Mouse (Mus musculus): ENCODE data around the gene Umps.

Gene Umps

DNA sequence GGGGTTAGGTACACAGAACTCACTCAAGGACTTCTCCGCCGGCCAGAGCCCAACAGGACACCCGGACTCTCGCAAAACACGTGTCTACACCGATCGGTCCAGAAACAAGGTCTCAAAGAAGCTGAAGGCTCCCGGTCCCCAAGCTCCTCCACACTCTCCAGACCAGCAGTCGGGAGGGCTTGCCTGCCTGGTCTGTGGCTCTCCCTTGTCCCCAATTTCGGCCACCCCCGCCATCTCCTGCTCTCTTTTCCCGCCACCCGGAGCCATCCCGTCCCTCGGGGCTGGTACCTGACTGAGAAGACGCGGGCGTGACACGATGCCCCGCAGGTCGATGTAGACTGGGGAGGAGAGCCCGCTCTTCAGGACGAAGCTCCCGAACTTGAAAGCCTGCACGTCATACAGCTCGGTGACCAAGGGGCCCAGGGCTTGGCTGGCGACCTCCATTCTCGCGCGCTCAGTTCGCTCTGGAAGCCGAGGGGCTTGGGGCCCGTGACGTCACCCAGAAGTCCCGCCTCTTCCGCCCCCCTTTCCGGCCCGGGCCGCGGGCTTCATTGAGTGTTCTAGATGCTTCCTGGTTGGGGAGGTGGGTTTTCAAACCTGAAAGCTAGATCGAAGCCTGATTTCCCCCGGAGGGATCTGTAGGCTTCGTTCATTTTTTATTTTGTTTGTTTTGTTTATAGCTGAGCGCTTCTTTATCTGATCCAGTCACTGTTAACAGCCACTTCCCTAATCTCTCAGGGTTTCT is at the start of gene Umps:
TSS of gene Umps (minus strand) at position 501 of the 745 bp plus-strand sequence.
- no peak for DNase-seq (ENCODE audit: extremely low spot score, low read depth, low spot score)

DNA sequence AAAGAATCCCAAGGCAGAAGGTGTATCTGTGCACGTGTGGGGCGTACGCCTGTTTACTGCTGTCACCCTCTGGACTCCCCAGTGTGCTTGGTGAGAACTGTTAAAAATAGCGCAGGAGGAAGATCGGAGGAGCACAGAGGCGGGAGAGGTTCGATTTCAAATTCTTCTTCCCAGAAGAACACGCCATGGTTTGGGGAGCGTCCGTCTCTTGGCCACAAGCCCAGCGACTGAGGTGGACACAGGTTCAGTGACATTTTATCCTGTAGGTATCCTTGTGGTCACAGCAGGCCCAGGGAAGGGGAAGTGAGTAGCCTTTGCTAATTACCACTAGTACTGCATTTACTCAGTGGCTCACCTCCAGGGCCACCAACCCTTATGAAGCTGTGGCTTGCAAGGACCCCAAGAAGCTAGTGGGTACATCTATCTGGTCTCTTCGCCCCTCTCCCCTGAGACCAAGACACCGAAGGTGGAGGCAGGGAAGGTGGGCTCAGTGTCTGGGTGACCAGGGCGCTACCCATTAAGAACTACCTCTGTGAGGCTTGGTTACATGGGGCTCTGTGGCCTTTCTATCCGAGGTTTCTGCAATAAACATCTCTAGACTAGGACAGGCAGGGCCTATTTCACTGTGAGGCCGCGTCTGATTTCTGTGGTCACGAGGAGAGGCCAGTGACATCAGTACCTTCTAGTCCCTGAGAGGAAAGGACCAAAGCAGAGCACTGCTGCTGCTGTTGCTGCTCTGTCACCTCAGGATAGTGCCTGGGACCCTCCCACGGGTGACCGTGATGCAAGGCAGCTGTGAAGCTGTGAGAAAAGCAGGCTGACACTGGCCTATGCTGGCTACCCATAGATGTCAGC is 45.4 kb upstream of the Umps start:
- no peak for DNase-seq (ENCODE audit: extremely low spot score, low read depth, low spot score)

DNA sequence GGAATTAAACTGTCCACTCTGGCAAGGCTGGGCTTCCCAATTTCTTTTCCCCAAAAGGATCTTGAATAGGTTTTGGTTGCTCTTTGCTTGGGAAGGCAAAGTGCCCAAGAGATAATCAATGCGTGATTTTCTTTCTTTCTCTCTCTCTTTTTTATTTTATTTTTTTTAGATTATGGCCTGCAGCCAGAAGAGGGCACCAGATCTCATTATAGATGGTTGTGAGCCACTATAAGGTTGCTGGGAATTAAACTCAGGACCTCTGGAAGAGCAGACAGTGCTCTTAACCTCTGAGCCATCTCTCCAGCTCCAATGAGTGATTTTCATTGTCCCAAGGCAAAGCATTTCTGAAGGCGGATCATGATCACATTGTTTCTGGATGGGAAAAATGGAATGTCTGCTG is 42.7 kb upstream of the Umps start:
- no peak for DNase-seq (ENCODE audit: extremely low spot score, low read depth, low spot score)

DNA sequence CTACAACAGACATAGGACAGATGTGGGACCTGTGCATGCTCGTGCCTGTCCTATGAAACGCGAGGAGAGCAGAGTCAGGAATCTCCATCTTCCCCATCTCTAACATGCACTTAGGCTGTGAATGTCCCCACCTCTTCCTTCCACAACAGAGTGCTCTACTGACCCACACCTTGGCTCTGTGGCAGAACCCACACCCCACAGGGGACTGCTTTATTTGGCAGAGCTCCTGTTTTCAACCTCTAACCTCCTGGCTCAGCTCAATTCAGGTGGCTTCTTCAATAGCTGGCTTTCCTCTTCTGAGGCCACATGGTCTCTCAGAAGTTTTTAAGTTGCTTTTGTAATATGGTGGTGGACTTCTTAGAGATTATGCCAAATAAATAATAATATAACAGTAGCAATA is 39.1 kb upstream of the Umps start:
- no peak for DNase-seq (ENCODE audit: extremely low spot score, low read depth, low spot score)

DNA sequence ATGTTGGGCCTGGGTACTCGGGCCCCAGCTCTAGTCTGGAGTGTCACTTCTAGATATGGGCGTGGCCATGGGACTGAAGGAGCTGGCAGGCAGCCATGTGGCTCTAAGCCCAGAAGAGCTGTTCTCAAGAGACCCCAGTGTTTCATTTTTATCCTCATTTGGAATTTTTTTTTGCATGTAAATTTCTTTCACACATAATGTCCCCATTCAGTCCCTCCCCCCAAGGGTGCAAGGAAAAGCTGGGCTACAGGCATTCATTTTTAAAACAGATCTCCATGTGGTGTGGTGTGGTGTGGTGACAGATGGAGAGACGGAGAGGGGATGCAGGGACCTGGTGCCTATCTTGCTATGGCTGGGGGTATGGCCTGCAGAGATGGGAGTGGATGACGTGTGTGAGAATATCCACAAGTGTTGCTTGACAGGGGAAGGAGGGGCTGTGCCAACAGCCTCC is 37.3 kb upstream of the Umps start:
- DNase-seq (ENCODE audit: extremely low spot score, low read depth, low spot score): no peak

DNA sequence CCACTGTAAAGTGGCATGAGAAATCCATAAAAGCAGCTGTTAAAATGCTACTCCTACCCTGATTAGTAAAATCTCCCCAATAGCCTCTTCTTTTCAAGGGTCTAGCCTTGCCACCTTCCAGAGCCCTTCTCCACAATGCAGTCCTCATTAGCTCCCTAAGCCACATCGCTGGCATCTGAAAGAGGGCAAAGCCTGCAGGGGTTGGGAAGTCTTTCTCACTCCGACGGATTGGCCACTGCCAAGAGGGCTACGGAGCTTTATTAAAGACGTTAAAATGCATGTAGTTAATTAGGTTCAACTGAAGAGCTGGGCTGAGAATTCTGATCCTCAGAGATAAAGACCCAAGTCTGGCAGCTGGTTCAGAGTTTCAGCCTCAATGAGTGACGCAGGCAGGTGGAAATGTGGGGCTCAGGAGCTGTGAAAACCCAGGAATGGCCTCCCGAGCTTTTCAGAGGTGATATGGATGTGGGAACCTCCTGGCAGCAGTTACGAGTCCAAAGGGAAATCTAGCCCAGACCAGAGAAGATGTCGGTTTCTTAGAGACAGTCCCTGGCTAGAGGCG is 36.8 kb upstream of the Umps start:
- no peak for DNase-seq (ENCODE audit: extremely low spot score, low read depth, low spot score)

DNA sequence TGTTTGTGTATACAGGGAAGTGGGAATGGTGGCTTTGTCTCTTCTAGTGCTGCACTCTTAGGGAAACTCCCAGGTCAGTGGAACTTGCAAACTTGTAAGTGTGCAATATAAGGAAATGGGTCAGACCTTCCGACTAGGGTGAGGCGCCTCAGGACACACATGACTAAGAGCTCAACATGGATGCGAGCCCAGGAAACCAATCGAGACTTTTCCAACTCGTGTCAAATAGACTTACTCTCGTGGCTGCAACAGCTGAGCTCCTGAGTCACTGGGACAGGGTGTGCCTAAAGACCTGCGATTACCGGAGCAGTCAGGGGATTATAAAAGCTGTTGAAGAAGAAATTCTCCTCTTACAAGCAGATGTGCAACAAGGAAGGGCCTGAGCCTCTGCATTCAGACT is 33.9 kb upstream of the Umps start:
- no peak for DNase-seq (ENCODE audit: extremely low spot score, low read depth, low spot score)

DNA sequence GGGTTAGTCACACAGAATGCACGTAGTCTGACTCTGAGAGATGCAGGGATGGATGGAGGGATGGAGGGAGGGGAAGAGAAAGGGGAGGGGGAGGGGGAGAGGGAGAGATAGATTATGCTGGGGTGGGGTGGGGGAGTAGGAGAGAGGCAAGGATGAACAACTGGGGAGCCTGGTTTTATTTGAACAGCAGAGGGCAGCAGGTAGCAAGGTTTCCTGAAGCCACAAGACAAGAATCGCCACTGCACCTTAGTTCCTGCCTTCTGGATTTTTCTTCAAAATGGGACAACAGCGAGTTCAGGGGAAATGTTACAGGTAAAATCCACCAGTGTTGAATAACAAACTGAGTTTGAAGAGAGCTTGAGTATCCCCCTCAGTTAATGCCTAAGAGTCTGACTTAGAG is 32.5 kb upstream of the Umps start:
- no peak for DNase-seq (ENCODE audit: extremely low spot score, low read depth, low spot score)

DNA sequence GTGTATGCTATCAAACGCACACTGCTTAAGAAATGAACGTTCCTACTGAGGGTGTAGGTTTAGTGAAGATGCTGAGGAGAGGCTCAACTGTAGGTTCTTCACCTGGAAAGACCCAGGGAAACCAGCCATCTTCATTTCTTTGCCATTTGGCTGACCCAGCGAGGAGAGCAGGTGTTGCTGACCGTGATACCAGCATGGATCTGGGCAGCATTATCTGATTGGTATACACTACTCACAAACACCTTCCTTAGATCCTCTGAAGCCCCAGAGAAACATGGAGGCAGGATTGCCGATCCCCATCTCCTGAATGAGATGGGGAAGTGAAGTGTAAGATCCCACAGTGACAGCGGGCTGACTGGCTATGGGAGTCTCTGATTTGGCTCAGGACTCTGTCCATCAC is 31.2 kb upstream of the Umps start:
- DNase-seq (ENCODE audit: extremely low spot score, low read depth, low spot score): no peak

DNA sequence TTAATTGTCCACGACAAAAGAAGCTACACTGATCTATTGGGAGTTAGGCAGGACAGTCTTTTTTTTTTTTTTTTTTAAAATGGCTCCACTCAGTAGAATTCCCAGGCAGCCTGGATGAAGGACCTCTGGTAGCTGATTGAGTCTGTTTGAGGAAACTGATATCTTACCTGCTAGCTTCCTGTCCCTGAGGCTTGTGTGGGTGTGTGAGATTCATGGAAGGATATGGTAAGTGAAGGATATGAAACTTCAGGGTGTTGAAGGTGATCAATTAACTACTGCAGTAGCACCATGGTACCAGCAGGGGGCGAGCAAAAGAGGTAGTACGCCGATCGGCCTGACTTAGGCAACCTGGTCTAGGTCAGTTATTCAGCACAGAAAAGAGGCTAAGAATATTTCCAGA is 29.2 kb upstream of the Umps start:
- DNase-seq (ENCODE audit: extremely low spot score, low read depth, low spot score): peak; percentile 33

DNA sequence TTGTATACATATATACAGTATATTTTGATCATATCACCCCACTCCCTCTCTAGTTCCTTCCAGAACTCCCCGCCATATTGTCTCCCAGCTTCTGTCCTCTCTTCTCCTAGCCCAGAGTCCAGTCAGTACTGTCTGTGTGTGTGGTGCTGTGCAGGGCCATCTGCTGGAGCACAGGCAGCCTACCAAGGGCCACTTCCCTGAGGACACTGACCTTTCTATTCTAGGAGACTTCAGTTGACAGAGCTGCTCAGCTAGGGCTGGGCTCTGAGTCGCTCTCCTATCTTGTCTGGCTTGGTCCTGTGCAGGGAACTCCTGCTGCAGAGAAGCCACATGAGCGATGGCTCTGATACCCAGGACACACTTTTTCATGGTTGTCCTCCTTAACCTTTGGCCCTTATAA is 28.7 kb upstream of the Umps start:
- no peak for DNase-seq (ENCODE audit: extremely low spot score, low read depth, low spot score)

DNA sequence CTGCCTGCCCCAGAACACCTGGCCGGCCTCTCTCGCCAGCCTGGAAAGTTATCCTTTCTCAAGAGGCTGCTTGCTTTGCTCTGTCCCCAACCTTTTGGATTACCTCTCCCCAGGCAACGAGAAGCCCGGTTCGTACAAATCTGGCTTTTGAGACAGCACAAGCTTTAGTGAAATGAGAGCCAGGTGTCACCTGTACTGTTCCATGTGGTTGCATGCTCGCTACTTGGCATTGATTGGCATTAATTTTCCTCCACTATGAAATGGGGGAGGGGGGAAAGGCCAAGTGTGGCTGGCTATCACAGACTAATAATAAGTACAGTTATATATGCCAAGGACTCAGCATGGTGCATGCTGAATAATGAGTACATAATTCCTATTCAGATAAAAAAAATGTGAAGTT is 27.5 kb upstream of the Umps start:
- no peak for DNase-seq (ENCODE audit: extremely low spot score, low read depth, low spot score)

DNA sequence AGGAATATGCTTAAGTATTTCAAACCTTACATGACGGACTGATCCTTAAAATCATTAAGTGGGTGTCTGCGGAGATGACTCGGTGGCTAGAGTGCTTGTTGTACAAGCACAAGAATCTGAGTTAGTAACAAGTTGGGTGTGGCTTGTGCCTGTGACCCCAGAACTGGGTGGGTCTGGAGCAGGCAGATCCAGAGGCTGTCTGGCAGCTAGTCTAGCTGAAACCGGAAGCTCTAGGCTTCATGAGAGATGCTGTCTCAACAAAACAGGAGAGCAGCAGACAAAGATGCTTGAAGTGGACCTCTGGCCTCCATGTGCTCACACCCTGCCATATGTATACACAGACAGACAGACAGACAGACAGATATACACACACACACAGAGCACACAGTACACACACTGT is 23.9 kb upstream of the Umps start:
- no peak for DNase-seq (ENCODE audit: extremely low spot score, low read depth, low spot score)

DNA sequence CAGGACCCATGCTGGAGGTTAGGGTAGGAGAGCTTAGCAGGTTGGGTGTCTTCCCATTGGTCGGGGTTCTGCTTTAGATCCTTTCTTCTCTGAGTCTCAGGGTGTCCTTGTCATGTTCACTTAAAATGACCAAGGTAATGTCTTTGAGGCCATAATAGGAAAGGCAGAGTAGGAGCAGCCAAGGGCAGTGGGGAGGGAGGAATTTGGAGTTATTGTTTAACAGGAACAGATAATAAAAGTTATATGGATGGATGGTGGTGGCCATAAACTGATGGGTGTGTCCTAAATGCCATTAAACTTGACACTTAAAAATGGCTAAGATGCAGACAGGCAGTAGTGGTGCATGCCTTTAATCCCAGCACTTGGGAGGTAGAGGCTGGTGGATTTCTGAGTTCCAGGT is 22.3 kb upstream of the Umps start:
- DNase-seq (ENCODE audit: extremely low spot score, low read depth, low spot score): no peak

DNA sequence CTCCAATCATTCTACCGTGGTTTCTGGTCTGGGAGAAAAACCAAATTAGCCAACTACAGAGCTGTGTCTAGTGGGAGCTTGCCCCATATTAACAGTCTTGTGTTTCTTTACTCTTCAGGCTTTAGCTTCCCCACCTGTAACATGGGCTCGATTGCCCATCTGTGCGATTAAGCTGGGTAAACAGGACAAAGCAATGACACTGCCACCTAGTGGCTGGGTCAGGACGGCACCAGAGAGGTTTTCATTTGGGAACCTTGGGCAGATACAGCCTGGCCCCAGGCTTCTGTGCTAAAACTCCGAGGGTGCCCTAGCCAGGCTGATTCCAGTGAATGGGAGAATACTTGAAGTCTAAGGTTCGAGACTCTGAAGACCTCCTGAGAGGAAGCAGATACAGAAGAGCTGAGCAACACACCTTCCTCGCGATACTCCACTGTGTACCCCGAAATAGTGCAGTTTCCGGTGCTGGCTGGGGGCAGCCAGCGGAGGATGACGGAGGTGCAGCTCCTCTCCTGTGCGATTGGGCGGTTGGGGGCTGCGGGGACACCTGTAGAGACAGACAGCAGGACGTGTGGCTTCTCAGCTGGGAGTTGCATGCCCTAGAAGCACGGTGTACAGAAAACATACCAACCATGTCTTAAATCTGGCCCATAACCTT is 21.6 kb upstream of the Umps start:
- DNase-seq (ENCODE audit: extremely low spot score, low read depth, low spot score): no peak

DNA sequence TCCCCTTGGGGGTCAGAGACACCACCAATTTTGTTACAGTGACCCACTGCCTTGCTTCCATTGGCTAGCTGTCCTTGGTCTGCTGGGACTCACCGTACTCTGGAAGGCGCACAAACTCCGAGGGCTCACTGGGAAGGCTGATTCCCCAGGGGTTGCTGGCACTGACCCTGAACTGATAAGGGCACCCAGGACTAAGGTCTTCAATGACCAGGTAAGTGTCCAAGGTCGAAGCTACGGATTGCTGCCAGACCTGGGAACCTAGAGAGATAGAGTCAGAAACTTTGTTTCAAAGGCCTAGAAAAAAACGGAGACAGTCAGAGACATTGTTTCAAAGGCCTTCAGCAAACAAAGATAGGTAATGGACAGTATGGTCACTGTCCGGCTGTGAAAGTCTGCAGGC is 20.2 kb upstream of the Umps start:
- no peak for DNase-seq (ENCODE audit: extremely low spot score, low read depth, low spot score)

DNA sequence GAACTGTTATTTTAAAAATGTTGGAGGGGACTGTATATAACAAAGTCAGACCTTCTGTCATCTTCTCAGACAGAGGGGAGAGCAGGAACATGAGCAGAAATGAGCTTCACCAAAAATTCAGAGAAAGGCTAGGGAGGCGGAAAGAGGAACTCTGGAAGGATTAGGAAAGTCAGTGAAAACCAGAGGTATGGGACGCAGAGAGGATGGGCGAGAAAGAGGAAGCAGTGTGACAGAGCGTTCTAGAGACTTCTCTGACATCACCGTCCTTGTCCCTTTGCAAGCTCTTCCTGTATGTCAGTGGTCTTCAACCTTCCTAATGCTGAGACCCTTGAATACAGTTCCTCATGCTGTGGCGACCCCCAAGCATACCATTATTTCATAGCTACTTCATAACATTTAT is 18.5 kb upstream of the Umps start:
- no peak for DNase-seq (ENCODE audit: extremely low spot score, low read depth, low spot score)

DNA sequence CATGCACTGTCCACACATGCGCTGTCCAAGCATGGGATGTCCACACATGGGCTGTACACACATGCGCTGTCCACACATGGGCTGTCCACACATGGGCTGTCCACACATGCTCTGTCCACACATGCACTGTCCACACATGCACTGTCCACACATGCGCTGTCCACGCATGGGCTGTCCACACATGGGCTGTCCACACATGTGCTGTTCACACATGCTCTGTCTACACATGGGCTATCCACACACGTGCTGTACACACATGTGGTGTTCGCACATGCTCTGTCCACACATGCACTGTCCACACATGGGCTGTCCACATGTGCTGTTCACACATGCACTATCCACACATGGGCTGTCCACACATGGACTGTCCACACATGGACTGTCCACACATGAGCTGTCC is 16.9 kb upstream of the Umps start:
- no peak for DNase-seq (ENCODE audit: extremely low spot score, low read depth, low spot score)

DNA sequence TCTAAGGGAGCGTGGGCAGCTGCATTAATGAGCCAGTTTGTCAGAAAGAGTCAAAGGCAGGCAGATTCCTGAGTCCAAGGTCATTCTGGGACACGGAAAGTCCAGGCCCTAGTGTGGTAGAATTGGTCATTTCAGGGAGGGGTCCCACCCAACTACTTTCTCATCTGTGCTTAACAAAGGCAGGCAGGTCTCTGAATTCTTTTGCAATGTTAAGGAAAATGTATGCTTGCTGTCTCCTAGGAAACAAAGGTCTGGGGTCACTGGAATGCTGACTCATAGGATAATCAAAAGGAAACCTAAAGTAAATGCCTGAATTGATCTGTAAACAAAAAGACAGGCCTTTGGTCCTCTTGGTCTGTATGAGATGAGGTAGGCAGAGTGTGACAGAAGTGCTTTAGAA is 13.0 kb upstream of the Umps start:
- no peak for DNase-seq (ENCODE audit: extremely low spot score, low read depth, low spot score)

DNA sequence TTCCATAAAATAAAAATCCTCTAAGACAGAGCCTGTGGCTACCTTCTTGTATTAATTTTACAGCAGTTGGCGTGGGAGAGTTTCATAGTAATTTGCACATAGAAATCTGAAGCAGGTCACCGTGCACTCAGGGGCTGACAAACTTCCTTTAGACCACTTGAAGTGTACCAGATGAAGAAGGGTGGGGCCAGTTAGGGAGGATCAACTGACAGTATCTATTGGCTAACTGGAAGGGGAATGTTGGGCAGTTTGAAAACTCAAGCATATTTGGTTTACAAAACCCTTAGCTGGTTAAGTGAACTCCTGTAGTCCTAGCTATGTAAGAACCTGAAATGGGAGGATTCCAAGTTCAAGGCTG is 424 bp upstream of the Umps start:
- no peak for DNase-seq (ENCODE audit: extremely low spot score, low read depth, low spot score)

DNA sequence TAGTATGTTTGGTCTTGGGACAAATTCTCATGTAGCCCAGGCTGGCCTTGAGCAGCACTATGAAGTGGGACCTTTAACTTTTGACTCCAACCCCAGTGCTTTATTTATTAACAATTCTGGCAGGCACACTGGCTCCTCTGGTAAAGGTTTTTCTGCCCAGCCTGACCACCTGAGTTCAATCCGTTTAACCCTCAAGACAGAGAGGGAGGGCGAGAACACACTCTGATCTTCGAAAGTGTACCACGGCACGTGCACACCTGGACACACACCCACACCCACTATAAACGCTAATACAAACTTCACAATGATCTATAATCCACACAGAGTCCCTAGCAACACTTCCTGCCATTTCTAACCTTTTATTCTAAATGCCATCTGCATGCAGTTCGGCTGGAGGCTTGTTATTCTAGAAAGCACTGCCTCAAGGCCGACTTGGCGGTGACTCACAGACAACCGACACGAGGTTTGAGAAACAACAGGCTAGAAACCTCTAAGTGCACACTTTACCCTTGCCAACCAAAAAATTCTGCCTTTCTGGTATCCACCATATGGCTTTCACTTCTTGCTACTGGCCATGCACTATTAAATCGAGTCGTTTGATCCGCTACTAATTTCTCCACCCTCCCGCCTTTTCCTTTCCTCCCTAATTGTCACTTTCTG is 830 bp downstream of the Umps start:
- no peak for DNase-seq (ENCODE audit: extremely low spot score, low read depth, low spot score)
